Mouse (Mus musculus) MN1 (cell line): ENCODE results near the gene Zfp318.

Experiments used
- DNase-seq: peaks from one replicate; pipeline ENCODE4 v3.0.0-alpha.2; 2016; ENCODE audit warnings: low spot score

The Zfp318 gene

DNA sequence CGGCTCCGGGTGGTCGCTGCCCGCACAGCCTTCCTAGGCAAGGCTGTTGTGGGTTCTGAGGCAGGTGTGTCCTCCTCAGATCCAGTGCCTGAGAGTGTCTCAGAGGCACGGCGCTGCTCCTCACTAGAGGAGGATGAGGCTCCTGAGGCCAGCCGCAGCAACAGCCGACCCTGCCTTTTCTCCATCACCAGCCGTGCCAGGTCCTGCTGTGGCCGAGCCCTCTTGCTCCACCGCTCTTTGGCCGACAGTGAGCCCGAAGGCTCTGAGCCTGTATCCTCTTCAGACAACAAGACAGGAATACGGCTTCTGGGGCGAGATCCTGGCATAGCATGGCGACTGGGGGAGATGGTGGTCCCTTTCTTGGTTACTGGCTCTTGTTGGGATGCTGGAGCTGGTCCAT is 62.7 kb downstream of the Zfp318 start:
- DNase-seq: no peak

DNA sequence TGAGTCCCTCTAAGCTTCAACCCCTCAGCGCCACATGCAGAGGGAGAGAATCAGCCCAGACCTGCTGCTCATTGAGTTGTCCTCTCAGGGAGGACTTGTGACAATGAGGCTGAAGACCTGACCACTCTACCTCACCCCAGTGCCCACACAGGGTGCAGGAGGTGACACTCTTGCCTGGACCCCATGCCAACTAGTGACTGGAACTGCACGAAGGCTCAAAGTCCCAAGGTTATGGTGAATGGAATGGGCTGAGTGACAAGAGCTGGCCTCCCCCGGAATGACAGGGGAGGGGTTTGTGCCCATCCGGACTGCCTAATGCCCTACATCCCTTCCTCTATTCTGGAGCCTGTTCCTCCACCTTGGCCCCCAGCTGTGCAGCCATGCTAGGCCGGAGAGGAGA is 69.2 kb downstream of the Zfp318 start:
- no peak for DNase-seq

DNA sequence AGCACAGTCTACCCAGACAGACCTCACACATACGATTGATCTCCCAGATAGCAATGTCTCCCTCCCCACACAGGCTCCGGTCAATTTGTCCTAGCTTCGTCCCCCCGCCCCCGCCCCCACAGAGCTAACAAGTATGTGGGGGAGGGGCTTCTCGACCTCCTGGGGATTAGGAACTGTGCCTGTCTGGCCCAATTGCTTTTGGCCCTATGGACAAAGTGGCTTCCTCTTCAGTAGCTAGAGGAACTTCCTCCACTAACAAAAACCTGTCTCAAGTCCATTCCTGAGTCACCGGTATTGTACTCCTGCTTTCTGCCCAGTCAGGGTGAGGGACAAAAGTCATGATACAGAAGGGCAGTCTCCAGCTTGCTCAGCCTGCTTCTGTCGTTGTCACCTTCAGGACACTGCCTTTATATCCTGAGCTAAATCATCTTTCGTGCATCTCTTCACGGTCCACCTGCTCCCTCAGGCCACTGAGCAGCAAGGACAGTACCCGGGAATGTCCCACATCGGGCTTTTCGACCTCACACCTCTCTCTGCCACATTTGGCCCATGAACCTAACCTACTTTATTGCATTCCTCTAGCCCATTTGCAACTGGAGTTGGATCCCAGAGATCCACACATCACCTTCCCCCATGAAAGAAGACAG is 69.9 kb downstream of the Zfp318 start:
- no peak for DNase-seq

DNA sequence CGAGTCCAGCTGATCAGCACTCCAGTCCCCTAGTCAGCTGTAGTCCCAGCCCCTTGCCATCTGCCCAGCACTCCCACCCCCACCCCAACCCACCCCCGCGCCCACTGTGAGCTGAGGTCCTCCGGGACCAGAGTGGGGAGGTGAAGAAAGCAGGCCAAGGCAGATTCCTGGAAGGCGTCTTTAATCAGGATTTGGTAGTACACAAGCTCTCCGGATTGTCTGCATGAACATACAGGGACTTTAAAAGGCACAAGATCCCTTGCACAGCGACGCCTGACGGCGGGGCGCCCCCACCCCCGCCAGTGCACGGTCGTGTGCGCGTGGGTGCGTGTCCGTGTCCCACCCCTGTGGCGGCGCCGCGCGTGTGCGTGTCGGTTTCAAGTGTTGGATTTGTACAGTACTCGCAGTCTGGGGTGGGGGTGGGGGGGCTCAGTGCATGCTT is 70.5 kb downstream of the Zfp318 start:
- no peak for DNase-seq

DNA sequence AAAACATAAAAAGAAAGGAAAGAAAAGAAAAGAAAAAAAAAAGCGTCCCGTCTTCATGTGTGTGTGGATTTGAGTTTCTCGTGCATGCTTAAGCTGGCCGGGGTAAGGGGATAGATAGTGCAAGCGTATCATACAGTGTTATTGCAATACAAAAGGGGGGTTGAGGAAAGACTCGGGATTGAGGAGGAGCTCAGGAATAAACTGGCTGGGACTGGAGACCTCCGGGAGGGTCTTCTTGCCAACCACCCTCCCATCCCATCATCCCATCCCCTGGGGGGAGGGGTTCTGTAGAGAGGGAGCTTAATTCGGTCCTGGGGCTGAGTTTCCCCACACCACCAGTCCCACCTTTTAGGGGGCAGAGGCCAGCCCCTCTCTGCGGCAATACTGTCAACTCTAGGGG is 71.0 kb downstream of the Zfp318 start:
- DNase-seq: no peak

DNA sequence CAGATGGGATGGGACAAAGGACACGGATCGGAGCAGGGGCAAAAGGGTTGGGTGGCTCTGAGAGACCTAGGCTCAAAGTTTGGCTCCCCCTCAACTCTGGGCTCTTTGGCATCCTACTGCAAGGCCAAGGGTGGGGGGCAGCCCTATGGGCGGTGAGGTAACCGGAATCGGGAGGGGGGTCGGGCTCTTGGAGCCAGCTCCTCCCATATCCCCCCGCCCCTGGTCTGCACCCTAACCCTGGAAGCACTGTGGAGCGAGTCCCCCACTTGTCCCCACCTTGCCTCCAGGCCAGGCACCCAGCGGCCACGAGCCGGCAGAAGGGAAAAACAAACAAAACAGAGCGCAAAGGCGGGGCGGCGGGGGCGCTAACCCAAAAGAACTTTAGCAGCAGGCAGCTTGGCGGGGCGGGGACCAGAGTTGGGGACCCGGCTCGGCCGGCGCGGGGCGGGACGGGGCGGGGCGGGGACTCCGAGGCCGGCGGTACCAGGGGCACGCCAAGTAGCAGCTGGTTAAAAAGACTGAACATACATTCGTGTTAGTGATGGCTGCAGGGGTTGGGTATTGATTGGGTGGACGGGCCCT is 71.7 kb downstream of the Zfp318 start:
- no peak for DNase-seq

DNA sequence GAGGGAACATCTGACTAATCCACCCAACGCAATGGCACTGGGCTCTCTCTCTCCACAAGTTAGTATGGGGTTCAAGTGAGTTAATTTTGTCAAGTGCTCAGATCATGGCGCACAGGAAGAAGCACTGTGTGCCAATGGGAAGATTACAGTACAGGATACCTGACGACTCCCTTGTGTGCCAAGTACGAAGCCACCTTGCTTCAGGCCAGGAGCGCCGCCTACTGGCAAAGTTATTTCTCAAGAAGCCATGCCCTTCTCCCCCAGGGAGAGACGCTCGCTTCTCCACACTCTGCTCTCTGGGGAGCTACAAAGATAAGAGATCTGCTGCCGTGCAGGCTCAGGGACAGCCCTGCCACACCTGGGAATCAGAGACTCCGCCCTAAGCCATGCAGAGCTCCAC is 74.3 kb downstream of the Zfp318 start:
- no peak for DNase-seq

DNA sequence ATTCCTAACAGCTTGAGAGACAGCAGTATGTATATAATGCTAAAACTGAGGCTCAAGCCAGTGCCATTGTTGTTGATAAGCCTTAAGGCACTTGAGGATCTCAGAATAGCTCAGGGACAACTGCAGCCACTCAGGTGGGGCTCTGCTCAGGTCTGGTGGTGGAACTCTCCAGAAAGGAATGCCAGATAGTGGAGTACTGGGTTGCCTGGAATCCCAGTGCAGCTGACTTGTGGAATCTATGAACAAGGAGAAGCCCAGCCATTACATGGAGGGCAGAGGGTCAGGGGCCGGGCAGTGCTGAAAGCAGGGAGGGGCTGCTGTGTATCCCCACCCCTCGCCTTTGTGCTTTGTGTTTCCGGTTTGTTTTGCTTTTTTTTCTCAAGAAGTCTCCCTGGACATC is 74.9 kb downstream of the Zfp318 start:
- DNase-seq: no peak

DNA sequence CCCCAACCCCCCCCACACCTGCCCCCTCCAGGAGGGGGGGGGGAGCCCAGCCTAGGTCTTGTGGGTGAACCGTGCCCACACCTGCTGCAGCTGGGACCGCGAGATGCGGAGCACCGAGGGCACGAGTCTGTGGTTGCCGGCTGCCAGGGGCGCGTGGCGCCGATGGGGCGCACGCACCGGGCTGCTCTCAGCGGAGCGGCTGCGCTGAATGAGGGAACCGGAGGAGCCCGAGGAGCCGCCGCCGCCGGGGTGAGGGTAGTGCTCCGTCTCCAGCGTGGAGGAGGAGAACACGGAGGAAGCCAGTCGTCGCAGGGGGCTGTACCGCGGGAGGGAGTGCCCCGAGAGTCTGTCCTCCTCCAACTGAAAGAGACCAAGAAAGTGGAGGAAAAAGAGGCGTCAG is 77.1 kb downstream of the Zfp318 start:
- no peak for DNase-seq

DNA sequence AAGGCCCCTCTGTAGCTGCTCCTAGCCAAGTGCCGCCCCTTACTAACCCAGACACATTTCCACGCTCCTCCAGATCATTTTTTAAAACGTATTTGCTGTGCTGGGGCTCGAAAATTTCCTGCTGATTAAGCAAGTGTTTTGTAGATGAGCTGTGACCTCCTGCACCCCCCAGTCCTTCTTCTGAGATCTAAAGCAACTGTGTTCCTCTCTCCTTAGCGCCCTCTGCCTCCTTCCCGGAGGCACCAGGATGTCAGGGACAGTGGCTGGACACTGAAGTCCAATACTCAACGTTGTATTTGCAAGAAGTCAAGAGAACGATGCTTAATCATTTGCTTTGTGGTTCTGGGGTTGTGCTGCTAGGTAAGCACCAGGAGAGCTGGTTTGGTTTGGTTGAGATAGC is 77.8 kb downstream of the Zfp318 start:
- no peak for DNase-seq

DNA sequence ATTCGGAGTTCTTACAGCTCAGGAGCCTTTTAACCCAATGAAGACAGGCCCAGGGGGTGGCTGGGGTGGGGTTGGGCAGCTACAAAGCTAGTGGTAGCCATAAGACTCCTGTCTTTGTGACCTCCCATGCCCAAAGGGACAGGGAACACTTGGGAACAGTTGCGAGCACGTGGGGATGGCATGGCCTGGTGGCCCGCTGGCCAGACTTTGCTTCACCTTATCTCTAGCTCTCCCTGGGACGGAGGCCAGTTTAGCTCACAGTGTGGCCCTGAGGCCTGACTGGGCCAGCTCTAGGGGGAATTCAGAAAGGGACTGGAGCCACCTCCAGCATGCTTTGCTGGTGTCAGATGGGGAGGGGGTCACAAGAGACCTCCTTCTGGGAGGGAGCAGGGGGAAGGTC is 78.7 kb downstream of the Zfp318 start:
- DNase-seq: no peak

DNA sequence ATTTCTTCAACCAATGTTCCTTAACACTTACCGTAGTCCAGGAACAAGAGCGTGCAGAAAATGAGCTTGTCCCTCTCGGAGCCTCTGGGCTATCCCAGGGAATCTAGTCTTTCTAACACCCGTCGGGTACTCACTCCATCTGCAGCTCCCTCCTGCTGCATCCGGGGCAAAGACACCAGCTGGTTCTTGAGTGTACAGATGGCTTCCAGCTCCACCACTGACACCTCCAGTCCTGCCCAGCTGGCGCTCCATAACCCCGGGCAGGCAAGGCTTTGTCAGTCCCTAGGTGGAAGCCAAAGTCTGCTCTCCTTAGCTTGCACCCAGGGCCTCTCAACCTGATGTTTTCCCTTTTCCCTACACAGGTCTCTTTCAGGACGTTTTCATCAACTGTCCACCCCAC is 84.3 kb downstream of the Zfp318 start:
- no peak for DNase-seq
